Mouse (Mus musculus) testis, adult 2 months (tissue): ENCODE measurements around the gene Dgkz. TPM values are rescaled to one million over a fixed set of nuclear protein-coding genes. Genes with fewer than 3 reads are reported as not detected.

Source experiments
- H3K27ac ChIP-seq: fragments of 200-500 bp; 2 replicates; pipeline ENCODE4 v1.5.1; 2012; ENCODE audit warnings: low read depth, low read length; ENCODE audit not compliant: control insufficient read depth, insufficient read depth
- H3K27me3 ChIP-seq: fragments of 200-500 bp; 2 replicates; pipeline ENCODE4 v1.6.1; 2012; ENCODE audit warnings: mild to moderate bottlenecking, low read length, moderate library complexity; ENCODE audit not compliant: control insufficient read depth, insufficient read depth
- H3K36me3 ChIP-seq: fragments of 200-500 bp; 2 replicates; pipeline ENCODE4 v1.6.1; 2012; ENCODE audit warnings: mild to moderate bottlenecking, low read length; ENCODE audit not compliant: control insufficient read depth, insufficient read depth
- H3K4me1 ChIP-seq: fragments of 200-500 bp; 2 replicates; pipeline ENCODE4 v1.6.1; 2012; ENCODE audit warnings: low read length; ENCODE audit not compliant: control insufficient read depth, insufficient read depth
- H3K4me3 ChIP-seq: fragments of 200-500 bp; 2 replicates; pipeline ENCODE4 v1.5.1; 2012; ENCODE audit warnings: low read depth, mild to moderate bottlenecking, low read length, moderate library complexity, mixed read lengths; ENCODE audit not compliant: control insufficient read depth
- CTCF ChIP-seq: fragments of 200-500 bp; IDR thresholded peaks from 2 replicates; pipeline ENCODE4 v1.5.1; 2012; ENCODE audit warnings: low read depth, mild to moderate bottlenecking, inconsistent platforms, low read length, moderate library complexity; ENCODE audit not compliant: control insufficient read depth, insufficient read depth, insufficient replicate concordance
- POLR2A ChIP-seq: fragments of 200-500 bp; IDR thresholded peaks from 2 replicates; pipeline ENCODE4 v1.6.1; 2012; ENCODE audit warnings: low read depth, mild to moderate bottlenecking, inconsistent platforms, low read length, moderate library complexity; ENCODE audit not compliant: control insufficient read depth
- polyA plus RNA-seq: library from polyadenylated mRNA; depleted of rRNA; stranded (reverse); fragments of >200 nt; gene quantifications from 2 replicates; pipeline ENCODE4 v1.2.3, GENCODE M21; 2012

Gene Dgkz
- polyA plus RNA-seq, 1 experiment: 14.2 TPM

DNA sequence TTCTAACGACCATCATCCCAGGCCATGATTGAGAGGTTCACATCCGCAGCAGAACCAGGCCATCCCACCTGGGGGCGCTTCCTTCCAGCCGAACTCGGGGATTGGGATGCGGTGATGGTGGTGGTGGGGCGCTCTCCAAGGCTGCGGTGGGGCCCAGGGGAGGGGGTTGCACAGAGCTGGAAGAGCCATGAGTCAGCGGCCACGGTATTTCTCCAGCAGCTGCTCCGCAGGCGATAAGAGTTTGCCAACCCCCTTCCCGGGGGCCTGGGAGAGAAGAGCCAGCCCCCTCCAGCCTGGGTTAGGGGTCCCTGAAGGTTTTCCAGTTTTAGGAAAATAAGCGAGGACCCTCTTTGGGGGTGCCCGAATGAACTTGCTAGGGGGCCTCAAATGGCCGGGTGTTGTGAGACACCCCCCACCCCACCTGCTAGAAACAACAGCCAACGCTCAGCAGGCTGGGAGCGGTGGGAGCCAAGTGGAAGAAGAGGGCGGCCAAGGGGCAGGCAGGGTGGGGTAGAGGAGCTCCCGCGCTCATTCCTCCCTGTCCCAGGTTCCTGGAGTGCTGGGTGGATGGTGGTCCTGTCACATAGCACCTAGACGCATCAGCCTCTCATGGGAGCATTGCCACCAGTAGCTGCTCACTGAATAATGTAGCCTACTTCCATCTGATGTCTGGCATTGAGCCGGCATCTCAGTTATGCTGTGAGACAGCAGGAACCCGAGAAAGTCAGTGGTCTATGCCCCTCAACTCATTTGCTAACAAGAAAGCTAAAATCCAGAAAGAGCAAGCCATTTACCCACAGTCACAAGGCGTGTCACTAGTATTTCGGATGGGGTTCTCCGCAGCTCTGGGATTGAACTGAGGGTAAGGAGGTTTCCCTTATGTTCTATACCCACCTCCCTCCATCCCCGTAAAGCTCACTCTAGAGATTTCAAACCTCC is 31.6 kb upstream of the Dgkz start:
- Histone ChIP-seq H3K27ac (no peak overlapping the region), H3K36me3 (no peaks in the 10 kb centered on the region), H3K27me3 (no peaks in the 10 kb centered on the region), H3K4me1 (peaks cover 22% of the 10 kb centered on the region), H3K4me3 (peak overlapping the region; percentile 43)
- TF ChIP-seq CTCF (no peak), POLR2A (no peak)

DNA sequence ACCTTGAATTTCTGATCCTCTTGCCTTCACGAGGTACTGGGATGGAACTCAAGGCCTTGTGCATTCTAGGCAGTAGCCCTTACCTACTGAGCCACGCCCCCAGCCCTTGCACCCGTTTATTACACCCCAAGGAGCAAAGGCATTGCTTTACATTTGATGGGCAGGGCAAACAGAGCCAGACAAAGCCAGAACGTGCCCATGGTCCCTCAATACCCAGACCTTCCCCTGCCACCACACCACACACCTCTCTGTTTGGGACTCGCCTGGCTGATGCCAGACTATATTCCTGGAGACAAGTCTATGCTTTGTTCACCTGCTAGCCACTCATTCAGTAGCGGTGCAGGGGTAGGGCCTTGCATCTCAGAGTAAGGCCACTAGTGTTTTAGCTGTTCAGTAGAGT is 30.8 kb upstream of the Dgkz start:
- no peaks in the 10 kb centered on the region for H3K36me3 ChIP-seq
- H3K4me1 ChIP-seq: peaks cover 22% of the 10 kb centered on the region
- TF ChIP-seq CTCF: no peak
- no peak overlapping the region for H3K4me3 ChIP-seq
- no peaks in the 10 kb centered on the region for H3K27me3 ChIP-seq
- no peak overlapping the region for H3K27ac ChIP-seq

DNA sequence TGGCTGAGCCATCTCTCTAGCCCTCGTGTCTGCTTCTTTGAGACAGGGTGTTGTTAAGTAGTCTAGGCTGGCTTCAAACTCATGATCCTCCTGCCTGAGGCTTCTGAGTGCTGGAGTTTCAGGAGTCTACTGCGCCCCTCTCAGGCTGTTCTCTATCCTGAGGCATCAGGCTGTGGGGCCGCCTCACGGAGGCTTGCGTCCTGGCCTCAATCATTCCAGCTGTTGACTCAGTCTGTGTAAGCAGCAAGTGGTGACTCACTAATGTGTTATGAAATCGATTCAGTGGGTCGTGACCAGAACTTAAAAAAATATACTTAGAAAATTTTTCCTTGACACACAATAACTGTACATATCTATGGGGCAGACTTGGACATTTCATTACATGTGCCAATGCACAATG is 29.0 kb upstream of the Dgkz start:
- H3K36me3 ChIP-seq: no peaks in the 10 kb centered on the region
- TF ChIP-seq CTCF (no peak), POLR2A (no peak)
- H3K4me1 ChIP-seq: peaks cover 22% of the 10 kb centered on the region
- no peak overlapping the region for H3K27ac ChIP-seq
- no peak overlapping the region for H3K4me3 ChIP-seq
- H3K27me3 ChIP-seq: no peaks in the 10 kb centered on the region

DNA sequence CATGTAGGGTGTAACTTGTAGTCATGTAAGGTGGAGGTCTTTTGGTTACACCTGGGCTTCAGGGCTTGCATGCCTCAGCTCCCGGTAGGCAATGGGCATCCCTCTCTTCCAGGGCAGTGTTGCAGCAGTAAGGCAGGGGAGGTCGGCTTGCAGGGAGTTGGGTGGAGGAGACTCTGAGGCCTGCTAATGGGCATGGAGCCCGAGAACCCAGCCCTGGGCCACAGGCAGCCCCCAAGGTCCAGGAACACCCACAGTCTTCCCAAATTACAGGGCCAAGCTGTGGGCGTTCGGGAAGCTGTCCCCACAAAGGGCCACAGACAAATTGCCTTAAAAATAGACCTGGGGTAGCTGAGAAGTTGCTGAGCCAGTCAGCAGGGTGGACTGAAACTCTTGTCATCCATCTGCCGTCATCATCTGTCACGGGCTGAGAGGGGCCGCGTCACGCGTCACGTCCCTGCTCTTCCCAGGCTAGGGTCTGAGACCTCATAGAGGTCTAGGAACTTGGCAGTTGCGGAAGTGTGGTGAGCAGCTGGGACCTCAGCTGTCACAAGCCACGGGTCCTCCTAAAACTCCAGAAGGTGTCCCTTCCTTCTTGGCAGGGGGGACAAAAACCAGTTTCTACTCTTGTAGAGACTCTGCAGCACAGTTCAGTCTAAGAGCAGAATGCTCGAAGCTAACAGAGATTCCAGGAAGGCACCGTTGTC is 22.4 kb upstream of the Dgkz start:
- Histone ChIP-seq H3K27ac (no peak overlapping the region), H3K4me1 (peaks cover 7% of the 10 kb centered on the region), H3K4me3 (no peak overlapping the region), H3K27me3 (no peaks in the 10 kb centered on the region), H3K36me3 (no peaks in the 10 kb centered on the region)
- TF ChIP-seq POLR2A: no peak
- TF ChIP-seq CTCF: no peak

DNA sequence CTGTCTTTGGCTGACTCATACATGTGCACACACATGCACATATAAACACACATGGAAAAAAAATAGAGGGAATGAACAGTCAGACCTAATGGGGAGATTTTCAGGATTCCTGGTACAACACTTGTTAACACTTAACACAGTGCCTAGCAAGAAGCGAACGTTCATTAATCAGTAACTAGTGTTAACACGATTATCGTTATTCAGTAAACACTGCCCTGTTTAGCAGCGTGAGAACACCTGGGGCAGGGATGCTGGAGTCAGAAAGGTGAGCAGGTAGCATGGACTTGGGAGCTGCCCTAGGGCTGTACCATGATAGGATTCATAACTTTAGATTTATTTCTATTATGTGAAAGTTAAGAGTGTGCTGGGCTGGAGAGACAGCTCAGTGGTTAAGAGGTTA is 20.3 kb upstream of the Dgkz start:
- H3K27me3 ChIP-seq: no peaks in the 10 kb centered on the region
- H3K27ac ChIP-seq: no peak overlapping the region
- H3K4me3 ChIP-seq: no peak overlapping the region
- H3K36me3 ChIP-seq: no peaks in the 10 kb centered on the region
- H3K4me1 ChIP-seq: peaks cover 7% of the 10 kb centered on the region
- no peak for TF ChIP-seq CTCF

DNA sequence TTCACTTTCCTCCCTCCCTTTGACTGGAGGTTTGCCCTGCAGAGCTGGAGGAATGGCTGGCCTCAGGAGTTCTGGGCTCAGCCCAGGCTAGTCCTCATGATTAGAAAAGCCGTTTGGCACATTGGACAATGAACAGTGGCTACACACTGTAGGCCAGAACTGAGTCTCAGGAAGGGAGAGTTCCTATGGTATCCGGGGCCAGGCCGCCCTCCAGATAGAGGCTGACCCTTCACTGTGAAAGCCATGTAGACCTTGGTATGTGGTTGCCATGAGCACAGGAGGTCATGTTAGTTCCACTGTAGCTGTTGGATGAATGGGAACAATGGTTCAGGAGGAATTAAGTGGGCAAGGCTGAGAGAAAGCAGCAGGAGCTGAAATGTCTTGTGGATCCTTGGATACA is 17.7 kb upstream of the Dgkz start:
- peaks cover 7% of the 10 kb centered on the region for H3K4me1 ChIP-seq
- no peak overlapping the region for H3K27ac ChIP-seq
- no peaks in the 10 kb centered on the region for H3K36me3 ChIP-seq
- no peaks in the 10 kb centered on the region for H3K27me3 ChIP-seq
- no peak for TF ChIP-seq CTCF
- no peak for TF ChIP-seq POLR2A
- no peak overlapping the region for H3K4me3 ChIP-seq

DNA sequence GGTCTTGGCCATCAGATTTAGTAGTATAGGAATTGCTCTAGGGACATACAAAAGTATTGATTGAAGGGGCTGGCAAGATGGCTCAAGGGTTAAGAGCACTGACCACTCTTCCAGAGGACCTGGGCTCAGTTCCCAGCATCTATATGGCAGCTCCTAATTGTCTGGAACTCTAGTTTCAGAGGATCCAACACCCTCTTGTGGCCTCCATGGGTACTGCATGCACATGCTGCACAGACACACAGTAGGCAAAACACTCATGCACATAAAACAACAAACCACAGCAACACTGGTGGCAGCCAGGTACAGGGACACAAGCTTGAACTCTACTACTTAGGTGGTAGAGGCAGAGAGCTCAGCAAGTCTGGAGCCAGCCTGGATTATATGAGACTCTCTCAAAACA is 14.1 kb upstream of the Dgkz start:
- no peaks in the 10 kb centered on the region for H3K27me3 ChIP-seq
- peak; percentile 33; the same call in 1 of the 2 replicates for TF ChIP-seq CTCF
- no peak for TF ChIP-seq POLR2A
- H3K27ac ChIP-seq: no peak overlapping the region
- no peak overlapping the region for H3K4me3 ChIP-seq
- no peaks in the 10 kb centered on the region; the same call in 1 of the 2 replicates for H3K4me1 ChIP-seq
- no peaks in the 10 kb centered on the region for H3K36me3 ChIP-seq
